Mouse (Mus musculus) adrenal gland, postnatal 4 days (tissue): ENCODE measurements around the gene Ubash3b. TPM values are rescaled to one million over a fixed set of nuclear protein-coding genes. Genes with fewer than 3 reads are reported as not detected.

Experiments
- DNase-seq, 2 experiments: peaks; one replicate each; pipeline ENCODE4 v3.0.0; 2021 to 2022; ENCODE audit warnings: low spot score in 2 of 2, mixed read lengths in 2 of 2
- total RNA-seq, 2 experiments: library from RNA; stranded (reverse); gene quantifications; 2 replicates each; pipeline ENCODE4 v1.2.3; 2021

Ubash3b gene
- total RNA-seq, 2 experiments from 2014 or later = 6.5 to 6.7 TPM

DNA sequence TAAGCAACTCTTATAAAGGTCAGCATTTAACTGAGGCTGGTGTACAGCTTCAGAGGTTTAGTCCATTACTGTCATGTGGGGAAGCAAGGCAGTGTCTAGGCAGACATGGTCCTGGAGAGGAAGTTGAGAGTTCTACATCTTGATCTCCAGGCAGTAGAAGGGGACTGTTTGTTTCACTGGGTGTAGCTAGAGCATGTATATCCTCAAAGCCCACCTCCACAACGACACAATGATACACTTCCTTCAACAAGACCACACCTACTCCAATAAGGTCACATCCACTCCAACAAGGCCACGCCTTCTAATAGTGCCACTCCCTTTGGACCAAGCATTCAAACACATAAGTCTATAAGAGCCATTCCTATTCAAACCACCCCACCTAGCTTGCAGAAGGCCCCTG is 7.2 kb upstream of the Ubash3b start:
- no peak for DNase-seq

DNA sequence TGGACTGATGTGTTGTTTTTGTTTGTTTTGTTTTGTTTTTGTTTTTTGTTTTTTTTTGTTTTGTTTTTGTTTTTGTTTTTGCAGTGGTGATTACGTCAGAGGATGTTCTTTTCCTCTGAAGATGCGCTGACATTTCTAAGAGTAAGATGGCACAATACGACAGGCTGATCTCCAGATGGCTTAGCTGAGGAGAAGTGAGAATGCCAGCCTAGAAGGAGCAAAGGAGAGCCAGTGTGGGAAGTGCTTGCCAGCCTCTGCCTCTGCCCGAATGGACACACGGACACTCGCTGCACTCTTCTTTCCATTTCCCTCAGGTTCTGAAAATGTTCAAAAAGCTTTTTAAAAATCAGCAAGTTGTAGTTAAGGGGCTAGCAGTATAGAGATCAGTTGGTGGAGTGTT is 6.7 kb upstream of the Ubash3b start:
- DNase-seq = no peak

DNA sequence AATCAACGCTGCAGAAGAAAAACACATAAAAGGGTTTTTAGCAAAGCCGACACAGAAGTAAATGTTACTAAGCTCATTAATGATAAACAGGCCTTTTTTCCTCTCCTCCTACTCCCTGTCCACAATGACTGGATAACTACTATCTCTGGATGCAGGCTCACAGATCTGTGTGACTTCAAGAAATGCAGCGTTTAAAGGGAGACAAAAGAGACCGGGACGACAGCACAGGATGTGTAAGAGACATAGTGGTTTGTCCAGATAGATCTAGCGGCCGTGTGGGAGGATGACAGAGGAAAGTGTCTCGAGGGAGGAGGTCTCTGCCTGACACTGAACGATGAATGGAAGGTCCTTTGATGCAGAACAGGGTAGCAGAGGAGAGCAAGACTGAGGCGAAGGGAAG is 5.4 kb upstream of the Ubash3b start:
- no peak for DNase-seq

DNA sequence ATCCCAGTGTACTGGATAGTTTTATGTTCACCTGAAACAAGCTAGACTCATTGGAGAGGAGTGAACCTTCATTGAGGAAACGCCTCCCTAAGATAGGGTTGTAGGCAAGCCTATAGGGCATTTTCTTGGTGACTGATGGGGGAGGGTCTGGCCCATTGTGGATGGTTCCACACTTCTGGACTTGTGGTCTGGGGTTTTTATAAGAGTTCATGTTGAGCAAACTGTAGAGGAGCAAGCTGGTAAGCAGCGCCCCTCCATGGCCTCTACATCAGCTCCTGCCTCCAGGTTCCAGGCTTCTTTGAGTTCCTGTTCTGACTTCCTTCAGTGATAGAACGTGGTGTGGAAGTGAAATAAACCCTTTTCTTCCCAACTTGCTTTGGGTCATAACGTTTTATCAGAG is 866 bp upstream of the Ubash3b start:
- no peak for DNase-seq

DNA sequence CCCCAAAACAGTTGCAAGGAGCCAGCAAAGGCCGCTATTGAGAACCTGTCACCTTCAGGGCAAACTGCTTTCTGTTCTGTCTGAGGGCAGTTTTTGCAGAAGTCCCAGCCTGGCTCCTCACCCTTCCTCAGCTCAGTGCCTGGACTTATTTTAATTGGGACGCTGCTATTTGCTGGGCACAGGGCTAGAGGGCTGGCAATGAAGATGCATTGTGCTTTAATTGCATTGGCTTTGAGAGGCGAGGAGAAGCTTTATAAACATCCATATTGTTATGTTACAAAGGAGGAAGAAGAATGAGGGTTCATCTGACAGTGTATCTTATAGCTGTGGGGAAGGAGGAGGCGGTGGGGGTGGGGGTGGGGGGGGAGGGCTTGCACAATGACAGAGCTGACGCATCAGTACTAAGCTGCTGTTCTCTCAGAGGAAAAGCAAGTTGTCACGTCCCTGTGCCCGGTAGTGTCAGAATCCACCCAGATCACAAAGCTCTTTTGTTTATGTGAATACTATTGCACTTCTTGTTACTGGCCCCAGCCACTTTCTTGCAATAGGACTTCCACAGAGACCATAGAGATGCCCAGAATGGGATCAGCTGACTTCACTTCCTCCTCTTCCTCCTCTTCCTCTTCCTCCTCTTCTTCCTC is 841 bp downstream of the Ubash3b start:
- DNase-seq = no peak

DNA sequence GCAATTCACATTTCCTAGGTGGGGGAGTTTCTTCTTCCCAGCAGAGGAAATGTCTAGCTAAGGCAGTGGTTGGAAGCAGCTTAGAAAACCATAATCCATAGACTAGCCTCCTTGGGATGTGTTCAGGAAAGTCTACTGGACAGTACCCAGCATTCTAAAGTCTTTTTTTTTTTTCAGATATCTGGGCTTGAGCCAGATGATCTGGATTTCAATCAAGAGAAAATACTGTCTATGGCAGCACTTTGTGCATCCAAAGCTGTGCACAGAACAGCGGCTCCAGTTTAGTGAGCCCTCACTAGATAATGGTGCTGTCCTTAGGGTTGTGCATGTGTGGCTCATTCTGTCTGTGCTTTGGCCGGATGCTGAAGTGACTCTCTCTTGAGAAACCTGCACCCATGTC is 2.3 kb downstream of the Ubash3b start:
- no peak for DNase-seq

GRCm38 (mm10) chr9:41157872-41158567 is 3.5 kb downstream of the Ubash3b start:
- no peak for DNase-seq

GRCm38 (mm10) chr9:41157020-41157871 is 4.3 kb downstream of the Ubash3b start:
- peak; percentile 30 to 41 for DNase-seq

GRCm38 (mm10) chr9:41156720-41157019 is 4.8 kb downstream of the Ubash3b start:
- DNase-seq = no peak

DNA sequence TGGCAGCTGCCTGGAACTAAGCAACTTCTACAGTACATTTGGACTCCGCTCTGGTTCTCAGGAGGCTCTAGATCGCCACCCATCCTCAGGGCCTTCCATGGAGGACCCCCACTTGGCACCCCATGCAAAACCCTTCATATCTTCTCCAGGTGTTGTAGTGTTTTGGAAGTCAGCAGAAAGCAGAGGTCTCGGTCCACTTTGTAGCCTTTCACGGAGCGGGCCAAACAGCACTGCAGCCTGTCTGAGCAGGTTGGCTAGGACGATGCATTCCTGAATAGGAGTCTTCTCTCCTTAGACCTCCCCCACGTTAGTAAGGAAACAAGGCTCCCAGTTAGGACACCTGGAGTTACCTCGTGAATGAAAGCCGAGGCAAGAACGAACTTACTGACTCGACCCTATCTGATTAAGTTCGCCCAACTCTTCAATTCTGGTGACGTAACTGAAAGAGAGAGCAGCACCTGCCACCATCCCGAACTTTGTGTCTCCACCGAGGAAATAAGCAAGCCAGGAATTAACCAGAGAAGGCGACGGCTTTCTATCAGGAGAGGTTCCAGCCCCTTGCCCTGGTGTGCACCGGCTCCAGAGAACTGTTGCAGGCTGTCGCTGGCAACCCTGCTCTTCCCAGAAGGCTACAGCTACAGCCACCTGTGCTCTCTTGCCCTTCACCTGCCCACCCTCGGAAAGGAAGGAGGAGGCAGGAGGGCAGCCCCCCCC is 5.3 kb downstream of the Ubash3b start:
- no peak for DNase-seq

DNA sequence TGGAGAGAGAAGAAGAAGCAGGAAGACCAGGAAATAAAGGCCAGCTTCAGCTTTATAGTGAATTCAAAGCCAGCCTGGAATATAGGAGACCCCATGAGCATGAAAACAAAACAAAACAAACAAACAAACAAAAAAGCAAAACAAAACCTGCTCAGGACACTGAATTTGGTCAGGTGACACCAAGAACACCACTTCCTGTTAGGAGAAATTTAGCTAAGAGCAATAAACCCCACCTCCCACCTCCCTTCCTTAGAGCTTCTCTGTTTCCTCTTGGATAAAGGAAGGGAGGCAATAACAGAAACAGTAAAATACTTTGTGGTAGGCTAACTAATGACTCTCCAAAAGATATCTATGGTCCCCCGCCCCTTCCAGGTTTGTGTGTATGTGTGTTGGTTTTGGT is 7.5 kb downstream of the Ubash3b start:
- DNase-seq = no peak

DNA sequence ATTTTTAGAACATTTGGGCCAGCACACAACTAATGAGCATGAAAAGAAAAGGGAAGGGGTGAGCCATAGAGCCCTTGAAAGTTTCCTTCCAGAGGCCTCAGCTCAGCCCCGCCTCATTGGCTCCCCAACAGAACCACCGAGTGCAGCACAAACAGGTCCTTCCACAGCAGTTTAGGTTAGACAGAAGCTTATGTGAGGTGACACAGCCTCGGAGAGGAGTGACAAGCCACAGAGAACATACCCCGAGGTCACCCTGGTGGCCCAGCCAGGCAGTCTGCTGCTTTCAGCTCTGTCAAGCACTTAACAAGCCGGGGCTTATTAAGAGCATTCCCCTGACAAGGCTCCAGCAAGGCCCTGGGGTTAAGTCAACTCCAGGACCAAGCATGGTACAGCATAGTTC is 8.4 kb downstream of the Ubash3b start:
- DNase-seq = no peak

DNA sequence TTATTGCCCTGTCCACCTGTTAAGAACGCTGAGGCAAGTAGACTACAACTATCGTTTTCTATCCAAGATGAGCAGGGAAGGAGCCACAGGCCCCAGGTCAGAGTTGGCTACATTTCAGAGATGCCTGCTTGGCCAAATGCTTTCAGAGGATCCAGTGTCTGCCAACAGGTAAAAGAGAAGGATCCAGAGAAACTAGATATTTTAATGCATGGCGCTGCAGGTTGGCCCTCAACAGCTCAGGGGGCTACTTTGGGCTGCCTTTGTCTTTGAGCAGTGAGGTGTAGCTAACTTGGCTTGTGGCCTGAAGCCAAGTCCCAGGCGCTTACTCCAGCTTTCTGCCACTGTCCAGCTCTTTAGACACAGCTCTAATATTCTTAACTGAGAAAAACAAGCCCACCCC is 10.0 kb downstream of the Ubash3b start:
- no peak for DNase-seq

GRCm38 (mm10) chr9:41149896-41150295 is 11.6 kb downstream of the Ubash3b start:
- DNase-seq = no peak

DNA sequence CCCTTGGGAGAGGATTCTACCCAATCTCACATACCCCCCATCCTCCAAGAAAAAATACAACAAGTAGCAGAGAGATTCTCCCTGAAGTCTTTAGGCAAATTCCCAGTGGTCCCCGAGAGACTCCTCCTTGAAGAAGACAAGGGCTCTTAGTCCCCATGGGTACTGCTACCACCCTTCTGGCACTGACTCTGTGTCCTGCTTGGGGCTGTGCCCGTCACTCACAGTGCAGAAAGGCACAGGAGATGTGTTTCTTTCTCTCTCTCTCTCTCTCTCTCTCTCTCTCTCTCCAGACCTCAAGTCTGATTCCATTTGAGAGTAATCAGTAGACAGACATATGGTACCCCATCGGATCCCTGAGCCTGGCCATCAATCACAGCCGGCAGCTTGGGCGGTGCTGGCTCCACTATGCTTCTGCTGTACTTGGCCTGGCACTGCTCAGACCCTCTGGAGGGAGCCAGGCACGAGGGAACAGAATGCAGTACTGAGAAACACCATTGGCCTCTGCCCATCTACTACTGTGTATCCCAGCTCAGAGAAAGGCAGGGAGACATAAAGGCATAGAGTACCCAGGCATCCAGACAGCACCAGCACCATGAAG is 12.3 kb downstream of the Ubash3b start:
- DNase-seq = no peak

DNA sequence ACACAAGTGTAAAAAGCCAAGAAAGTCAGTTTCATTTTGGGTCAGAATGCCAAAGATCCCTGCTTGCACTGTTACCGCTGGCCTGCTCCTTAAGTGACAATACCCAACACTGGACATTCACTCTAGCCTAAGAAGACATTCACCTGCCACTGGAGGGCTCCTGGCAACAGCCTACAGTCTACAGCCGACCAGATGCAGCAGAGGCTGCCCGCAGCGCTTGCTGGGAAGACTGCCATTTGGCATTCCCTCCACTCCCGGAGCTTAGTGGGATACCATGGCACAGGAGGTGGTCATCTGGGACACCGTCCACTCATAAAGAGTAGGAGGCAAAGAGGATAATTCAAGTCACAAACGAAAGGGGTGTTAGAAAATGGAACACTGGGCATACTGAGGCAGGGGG is 12.9 kb downstream of the Ubash3b start:
- no peak for DNase-seq

- no peak for DNase-seq
Measured at GRCm38 (mm10) chr9:41147203-41147842, 14.2 kb downstream of the Ubash3b start.

DNA sequence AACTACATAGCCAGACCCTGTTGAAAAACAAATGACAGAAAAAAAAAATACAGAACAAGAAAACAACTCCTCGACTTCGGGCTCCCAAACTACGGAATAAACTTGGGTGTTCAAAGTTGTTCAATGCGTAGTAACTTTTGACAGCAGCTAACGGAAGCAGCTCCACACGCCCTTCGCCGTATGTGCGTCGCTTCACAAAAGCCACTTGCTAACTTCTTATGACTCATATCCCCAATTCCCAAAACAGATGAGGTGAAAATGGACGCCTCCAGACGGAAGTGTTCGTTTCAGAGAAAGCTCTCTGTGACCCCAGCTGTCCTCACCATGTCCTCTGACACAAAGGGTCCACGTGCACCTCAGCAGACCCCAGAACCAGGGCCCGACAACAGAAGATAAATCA is 17.7 kb downstream of the Ubash3b start:
- DNase-seq = no peak

GRCm38 (mm10) chr9:41143115-41143514 is 18.4 kb downstream of the Ubash3b start:
- no peak for DNase-seq

DNA sequence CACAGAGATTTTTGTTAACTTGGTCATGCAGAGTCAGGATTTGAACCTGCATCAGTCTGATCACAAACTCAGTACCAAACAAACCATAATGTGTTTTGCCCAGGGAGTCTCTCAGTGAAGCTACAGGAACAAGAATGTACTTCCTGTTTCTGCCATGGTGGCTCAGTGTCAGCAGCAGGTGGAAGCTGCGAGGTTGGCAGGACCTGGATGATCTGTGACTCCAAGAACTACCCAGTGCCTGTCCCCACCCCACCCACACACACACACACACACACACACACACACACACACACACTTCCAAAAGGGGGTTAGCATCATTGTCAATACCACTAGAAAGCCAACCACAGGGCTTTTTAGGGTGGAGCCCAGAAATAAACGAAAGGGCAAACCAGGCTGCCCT is 20.5 kb downstream of the Ubash3b start:
- no peak for DNase-seq
